Mouse (Mus musculus): Measurements from ENCODE around the gene Ppef2.

The Ppef2 gene

DNA sequence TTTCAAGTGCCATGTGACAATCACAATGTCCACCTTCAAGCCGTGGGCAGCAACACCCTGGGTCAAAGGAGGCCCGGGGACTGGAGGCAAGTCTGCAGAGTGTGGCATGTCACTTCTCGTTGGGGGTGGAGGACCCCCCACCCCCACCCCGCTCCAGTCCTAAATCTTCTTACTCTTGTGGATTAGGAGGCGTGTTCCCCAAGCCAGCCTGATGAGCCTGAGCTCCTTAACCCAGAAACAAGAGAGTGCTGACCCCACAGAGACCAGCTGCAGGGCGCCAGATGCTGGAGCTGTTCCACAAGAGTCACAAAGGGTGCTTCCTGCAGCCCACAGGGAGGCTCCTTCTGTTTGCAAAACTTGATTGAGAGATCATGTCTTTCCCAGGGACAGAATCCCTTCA lies at the start of gene Ppef2:
Gene Ppef2 (minus strand): TSS at position 61 of the 400 bp plus-strand sequence.
- DNase-seq (ENCODE audit: low spot score in 2 of 2): no peak

DNA sequence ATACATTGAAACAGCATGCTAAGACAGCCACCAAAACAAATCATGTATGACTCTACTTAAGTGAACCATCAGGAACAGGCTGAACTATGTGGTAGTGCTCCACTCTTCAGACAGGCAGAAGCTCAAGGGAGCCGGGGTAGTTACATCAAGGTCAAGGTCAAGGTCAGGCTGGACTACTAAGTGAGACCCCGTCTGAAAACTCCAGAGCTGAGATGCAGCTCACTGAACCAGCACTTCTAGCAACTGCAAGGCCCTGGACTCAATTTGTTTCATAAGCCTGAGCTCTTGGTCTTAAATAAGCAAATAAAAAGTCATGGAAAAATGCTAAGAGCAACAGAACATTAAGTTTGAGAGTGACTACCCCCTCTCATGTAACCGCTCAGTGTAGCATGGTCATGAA lies 48.2 kb upstream of the Ppef2 start:
- no peak for DNase-seq (ENCODE audit: low spot score in 2 of 2)

DNA sequence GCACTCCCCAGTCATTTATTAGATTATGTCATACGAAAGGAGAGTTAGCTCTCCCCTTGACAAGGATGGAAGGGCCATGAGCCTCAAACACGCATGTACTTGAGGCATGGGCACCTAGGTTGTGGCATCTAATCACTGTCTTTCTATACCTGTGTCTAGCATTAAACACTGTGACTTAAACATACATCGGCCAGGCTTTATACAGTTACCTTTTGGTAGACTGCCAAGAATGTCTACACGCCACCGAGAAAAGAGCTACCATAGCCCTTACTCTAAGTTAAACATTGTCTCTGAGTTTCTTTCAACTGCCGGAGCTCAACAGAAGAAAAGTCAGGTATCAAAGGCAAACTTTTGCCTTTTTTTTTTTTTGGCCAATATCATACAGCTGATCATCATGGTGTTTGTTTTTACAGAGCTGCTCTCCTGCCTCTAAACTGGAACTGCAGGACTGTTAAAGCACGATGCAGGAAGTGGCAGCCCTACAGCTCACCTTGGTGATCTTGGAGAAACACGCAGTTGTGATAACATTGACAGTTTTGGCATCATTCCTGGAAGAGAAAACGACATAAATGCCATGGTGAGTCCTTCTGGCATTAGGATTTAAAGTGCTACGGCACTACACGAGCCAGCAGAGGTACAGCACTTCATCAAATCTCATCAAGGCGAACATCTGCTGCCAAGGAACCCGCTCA lies 46.2 kb upstream of the Ppef2 start:
- no peak for DNase-seq (ENCODE audit: low spot score in 2 of 2)

DNA sequence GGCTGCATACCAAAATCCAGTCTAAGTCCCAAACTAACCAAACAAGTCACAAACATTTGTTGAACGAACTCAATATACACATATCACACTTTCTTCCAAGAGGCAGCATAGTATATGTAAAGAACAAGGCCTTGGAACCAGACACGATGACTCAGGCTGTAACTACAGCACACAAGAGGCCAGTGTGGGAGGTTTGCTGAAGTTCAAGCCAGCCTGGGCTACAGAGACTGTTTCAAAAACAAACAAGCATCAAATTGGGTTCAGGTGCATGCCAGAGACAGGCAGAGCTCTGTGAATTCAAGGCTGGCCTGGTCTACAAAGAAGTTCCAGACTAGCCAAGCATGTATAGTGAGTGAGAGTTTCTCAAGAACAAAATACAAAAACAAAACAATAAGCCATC lies 38.4 kb upstream of the Ppef2 start:
- DNase-seq (ENCODE audit: low spot score in 2 of 2): no peak

DNA sequence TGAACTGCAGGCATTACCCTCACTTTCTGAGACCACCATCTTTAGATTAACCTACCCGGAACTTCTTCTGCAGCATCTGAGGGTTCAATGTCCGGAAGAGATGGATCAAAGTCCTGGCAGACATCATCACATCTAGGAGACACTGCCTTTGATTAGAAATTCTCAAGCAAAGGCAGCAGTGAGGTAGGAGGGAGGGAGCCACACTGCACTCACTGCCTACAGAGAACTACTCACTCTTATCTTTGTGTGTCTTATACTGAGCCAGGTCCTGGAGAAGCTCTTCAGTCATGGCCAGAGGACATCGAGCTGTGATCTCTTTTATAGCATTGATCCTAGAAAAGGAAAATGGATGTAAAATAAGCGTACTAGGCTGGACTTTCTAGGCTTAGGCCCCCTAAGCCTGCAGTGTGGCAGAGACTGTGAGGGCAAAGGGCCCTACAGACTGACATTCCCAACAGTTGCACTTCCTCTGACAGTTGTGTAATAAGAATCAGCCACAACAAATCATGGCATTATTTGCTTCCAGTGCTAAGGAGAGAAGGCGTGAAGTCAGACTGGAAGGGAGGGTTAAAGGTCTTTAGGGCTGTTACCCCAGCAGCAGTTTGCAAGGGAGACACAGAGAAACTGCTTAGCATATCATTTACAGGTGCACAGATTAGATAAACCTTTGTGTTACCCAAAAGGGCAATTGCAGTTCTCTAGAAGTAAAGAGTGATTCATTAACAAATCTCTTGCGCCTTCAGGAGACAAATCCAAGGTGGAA lies 35.8 kb upstream of the Ppef2 start:
- DNase-seq (ENCODE audit: low spot score in 2 of 2): no peak

DNA sequence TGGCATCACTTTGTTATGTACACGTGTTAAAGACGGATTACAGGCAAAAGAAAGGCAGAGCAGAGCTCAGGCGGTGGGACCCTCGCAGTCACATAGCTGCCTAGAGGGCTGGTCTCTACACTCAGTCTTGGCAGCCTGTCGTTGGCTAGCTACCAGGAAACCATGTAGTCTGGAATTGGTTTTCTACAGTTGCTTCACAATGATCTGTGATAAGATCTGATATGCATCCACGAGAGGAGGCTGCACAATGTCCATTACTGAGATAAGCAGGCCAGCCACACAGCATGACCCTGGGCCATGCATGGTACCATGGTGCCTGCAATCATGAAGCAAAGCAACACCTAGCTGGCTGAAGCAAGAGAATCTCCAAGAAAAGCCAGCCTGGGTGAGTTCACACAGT lies 31.8 kb upstream of the Ppef2 start:
- DNase-seq (ENCODE audit: low spot score in 2 of 2): no peak

DNA sequence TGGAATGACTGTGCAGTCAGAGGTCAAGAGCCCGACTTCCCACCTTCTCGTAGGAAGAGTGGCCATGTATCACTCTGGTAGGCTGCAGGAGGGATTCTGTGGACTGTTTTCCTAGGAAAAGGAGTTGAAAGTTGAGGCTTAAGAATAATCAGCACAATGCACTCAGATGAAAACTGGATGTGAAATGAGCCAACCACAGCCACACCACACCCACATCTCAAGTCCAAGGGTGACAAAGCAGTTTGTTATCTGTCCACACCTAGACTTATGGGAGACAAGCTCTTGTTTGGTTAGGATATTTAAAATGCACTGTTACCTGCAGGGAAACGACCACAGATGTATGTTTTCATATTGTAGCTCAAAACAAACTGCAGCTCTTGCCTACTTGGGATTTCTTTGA lies 27.0 kb upstream of the Ppef2 start:
- DNase-seq (ENCODE audit: low spot score in 2 of 2): no peak

DNA sequence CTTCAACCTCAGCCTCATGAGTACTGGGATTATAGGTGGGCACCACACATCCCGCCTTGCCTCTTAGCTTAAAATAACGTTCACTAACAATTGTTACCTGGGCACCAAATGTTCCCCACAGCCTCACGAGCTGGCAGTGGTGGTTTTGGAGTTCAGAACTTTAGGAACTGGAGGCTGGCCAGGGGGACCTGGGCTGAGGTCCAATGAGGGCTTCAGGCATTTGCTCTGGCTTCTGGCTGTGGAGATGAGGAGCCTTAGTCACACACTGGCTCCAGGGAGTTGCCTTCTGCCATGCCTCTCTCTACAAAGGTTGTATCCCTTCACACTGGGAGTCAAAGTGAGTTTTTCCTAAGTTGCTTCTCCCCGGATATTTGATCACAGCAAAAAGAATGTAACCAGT lies 26.5 kb upstream of the Ppef2 start:
- no peak for DNase-seq (ENCODE audit: low spot score in 2 of 2)

DNA sequence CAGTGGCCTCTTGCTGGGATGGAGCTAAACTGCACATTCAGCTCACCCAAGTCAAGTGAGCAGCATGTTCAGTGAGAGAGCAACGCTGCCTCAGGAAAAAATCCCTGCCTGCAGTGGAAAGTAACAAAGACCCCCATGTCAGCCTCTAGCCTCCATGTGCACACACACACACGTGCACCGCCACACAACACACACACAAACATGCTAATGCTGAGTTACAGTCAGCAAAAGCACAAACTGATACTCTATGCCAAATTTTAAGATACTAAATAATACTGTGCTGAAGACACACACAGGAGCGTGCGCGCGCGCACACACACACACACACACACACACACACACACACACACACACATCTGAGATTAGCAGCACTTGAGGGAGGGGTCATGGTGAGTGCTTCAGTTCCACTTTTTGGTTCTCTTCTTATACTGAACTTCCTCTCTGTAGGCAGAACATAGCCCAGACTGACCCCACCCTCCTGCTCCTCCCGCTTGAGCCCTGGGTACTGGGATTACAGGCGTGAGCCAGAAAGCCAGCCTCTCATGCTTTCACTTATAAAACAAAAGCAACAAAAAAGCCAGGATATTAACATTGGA lies 23.0 kb upstream of the Ppef2 start:
- no peak for DNase-seq (ENCODE audit: low spot score in 2 of 2)

DNA sequence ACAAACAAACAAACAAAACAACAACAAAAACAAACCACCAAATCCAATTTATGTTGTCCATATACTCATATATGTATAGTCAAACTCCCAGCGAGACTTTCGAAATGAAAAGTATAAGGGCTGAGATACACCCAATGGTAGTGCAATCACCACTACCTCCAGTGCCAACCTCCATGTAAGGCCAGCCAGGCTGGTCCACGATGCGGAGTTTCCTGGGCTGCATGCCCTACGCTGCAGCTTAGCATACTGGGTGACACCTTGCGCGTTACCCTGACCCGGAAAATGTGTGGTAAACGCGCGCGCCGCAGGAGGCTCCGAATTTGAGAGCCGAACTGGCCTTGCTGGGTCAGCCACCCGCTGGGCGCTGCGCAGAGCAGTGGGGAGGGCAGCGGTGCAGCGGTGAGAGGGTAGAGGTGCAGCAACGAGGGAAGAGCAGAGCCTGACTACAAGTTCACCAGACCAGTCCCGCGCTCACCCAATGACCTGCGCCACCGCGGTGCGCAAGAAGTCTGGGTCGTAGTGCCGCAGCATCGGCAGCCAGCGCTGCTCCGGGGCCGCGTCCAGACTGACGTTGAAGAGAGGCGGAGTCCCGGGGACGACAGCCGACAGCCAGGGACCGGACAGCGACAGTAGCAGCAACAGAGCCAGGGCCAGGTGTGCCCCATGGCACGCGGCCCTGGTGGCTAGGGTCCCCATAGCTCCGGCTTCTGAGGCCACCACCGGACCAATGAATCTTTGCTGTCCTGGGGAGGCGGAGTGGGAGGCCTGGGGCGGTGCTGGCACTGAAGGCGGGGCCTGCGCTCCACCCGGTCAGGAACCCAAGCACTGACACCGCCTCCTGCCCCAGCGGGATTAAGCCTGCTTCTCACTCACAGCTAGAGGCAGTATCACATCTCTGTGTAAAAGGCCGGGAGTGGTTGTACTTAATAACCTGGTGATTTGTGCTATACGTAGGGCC lies 21.6 kb upstream of the Ppef2 start, which contains the start of gene Naaa:
Gene Naaa (minus strand): TSS at position 734 of the 958 bp plus-strand sequence.
- peak; percentile 57 to 61 for DNase-seq (ENCODE audit: low spot score in 2 of 2)

DNA sequence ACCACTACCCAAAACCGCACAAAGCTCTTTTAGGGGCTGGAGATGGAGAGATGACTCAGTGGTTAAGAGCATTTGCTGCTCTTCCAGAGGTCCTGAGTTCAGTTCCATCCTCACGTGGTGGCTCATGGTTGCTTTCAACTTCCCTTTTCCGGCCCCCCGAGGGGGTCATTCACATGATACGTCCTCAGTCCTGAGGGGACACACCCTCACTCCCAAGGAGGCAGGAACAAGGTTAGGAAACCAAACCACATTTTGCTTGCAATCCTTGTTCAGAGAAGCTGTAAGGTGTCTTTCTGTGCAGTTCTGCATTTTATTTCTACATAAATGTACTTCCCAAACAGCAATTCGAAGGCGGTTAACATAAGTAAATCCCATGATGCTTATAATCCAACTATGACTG lies 14.4 kb upstream of the Ppef2 start:
- no peak for DNase-seq (ENCODE audit: low spot score in 2 of 2)

DNA sequence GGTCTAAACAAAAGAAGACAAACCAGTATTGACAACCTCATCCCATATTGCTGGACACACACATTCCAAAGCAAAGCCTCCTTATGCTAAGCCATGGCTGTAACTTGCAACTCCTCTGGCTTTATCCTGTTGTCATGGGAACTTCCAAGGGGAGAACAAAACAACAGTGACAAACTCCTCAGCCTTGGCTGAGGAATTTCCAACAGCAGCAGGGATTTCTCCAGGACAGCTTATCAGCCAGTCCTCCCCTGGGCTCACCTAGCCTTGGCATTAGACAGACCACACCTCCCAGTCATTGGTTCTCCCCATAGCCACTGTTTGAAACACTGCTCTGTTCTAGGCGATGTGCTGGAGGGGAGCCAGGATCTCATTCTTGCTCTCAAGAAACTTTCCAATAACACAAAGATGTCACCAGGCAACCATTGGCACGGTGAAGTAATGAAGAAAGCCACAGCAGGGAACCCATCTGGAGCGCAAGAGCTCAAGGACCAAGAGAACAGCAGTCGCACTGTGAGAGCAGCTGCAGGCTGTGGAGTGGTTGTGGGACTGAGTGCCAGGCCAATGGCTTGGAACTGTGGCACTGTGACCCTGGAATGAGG lies 7.8 kb upstream of the Ppef2 start:
- DNase-seq (ENCODE audit: low spot score in 2 of 2): peak; percentile 29 to 49

DNA sequence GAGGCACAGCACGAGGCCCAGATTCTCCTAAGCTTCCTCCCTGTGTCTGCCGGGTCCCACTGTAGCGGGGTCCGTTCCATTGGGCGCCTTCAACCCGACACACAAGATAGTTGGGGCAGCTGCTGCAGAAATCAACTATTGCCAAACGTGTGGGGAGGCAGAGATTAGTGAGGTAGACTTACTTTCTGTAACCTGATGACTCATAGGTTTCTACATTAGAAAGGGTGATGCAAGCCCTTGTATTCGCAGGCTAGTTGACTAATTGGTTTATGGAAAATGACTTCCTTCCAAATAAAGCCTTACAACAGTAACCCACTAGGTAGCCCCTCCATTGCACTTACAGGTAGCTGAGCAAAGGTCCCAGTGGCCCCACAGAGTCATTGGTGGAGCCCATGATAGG lies 6.6 kb upstream of the Ppef2 start:
- DNase-seq (ENCODE audit: low spot score in 2 of 2): no peak

DNA sequence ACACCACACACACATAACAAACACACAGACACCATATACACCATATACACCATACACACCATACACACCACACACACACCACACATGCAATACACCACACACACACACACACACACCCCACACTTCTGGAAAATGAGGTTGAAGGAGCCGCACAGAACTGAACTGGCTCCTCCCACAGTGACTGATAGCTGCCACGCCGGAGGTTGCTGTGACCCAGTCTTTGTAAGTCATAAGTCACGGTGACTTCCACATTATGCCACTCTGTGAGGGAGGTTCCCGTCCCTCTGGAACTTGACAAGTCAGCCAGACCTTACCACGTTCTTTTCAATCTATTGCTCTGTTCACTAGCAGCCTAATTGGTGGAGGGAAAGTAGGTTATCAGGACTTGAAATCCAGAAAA lies 1.6 kb downstream of the Ppef2 start:
- DNase-seq (ENCODE audit: low spot score in 2 of 2): no peak

DNA sequence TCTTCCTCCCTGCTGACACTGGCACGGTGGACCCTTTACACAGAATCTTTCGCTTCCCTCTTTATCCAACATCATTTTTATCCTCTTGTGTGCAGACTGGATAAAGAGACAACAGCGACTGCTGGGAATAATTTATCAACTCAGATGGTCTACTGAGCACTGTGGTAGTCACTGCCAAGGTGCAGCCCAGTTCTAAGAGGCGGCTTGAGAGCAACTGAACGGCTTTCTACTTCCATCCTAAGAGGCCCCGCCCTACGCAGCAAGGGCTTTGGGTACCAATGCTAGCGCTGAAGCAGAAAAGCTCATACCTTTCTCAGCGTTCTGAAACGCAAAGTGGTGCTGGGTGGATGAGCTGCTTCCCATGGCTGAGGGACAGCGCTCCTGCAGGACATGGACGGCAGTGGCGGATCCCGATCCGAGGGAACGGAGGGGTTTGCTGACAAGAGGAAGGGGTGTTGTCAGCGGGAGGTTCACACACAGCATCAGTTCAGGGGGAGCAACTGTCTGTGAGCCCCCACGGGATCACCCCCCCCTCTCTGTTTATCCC lies 3.2 kb downstream of the Ppef2 start:
- DNase-seq (ENCODE audit: low spot score in 2 of 2): no peak

DNA sequence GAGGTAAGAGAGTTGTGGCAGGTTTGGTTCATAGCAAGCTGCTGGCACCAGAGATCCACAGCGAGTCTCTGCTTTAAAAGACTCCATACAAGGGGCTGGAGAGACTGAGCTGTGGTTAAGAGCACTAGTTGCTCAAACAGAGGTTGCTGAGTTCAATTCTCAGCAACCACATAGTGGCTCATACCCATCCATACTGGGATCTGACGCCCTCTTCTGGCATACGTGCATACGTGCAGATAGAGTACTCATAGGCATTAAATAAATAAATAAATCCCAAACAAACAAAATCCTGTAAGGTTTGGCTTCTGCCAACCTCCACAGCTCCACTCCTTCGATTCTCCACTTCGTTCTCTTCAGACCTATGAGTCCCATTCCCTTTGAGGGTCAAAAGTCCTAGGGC lies 4.0 kb downstream of the Ppef2 start:
- DNase-seq (ENCODE audit: low spot score in 2 of 2): no peak

DNA sequence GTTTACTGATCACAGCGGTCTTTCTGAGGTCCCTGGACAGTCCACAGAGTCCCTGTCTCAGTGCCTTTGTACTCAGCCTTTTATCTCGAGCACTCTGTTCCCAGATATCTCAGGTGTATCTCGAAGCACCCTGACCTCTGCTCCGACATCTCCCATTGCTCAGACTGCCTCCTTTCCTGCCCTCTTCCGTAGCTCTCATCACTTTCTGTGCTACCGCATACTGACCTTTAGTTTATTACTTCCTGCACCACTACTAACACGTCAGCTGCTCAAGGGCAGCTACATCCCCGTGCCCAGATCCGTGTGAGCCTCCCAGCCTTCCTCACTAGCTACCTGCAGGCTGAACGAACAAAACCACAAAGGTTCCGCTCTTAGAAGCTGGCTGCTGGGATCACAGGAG lies 7.5 kb downstream of the Ppef2 start:
- DNase-seq (ENCODE audit: low spot score in 2 of 2): no peak

DNA sequence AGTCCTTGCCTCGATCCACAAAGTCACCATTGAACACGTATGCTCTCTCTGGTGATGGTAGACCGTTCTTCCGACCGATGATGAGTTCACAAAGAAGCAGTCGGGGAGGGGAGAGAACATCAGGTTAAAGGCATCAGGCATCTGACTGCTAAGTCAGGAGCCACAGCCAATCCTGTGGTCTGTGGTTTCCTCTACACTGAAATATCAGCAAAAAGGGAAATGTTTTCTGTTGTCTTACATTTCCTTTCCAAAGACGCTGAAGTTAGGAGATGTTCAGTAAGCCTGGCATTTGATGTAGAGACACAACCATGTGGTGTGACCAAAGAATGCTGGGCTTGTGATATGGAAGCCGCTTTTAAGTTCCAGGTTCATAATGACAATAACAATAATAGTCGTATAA lies 10.6 kb downstream of the Ppef2 start:
- no peak for DNase-seq (ENCODE audit: low spot score in 2 of 2)

DNA sequence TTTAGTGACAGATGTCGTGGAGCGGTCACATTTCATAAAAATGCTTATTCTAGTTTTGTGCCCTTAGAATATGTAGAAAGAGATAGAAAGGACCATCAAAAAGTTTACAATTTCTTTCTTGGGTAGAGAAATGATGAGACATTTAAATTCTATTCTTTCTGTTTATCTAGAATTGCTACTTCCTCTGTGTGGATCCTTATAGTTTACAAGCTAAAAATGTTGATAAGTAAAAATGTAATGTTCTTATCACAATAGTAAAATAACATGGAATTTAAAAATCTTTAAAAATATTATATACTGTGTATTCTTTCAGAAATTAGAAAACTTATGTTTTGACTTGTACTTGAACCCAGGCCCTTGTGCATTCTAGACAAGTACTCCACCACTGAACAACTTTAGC lies 11.2 kb downstream of the Ppef2 start:
- no peak for DNase-seq (ENCODE audit: low spot score in 2 of 2)

DNA sequence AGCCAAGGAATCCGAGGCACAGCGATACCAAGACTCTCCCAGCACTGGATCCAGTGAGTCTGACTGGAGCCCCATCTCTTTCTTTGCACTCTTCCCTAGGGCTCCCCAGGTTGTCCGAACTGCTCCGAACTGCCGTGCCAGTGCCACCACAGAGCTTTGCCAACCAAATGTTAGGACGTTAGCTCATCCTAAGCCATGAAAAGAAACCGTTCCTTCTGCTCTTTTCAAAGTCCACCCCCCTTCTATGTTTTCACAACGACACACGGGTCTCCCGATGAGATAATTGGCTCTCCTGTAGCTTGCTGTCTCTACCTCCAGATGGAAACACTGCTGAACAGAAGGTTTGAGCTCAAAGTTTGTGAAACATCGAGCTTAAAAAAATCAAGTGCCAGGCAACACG lies 15.3 kb downstream of the Ppef2 start:
- no peak for DNase-seq (ENCODE audit: low spot score in 2 of 2)

All from frontal cortex, postnatal 25 days (tissue).